Mouse (Mus musculus): ENCODE results near the gene Wdr20.
A peak's percentile ranks its signal among the peaks of the same experiment; 100 is the strongest.
"Not testable (repeated sequence)": the region's sequence is repeated elsewhere in the genome, so short reads cannot be mapped to it uniquely, and the experiment has no call there.

Gene Wdr20

DNA sequence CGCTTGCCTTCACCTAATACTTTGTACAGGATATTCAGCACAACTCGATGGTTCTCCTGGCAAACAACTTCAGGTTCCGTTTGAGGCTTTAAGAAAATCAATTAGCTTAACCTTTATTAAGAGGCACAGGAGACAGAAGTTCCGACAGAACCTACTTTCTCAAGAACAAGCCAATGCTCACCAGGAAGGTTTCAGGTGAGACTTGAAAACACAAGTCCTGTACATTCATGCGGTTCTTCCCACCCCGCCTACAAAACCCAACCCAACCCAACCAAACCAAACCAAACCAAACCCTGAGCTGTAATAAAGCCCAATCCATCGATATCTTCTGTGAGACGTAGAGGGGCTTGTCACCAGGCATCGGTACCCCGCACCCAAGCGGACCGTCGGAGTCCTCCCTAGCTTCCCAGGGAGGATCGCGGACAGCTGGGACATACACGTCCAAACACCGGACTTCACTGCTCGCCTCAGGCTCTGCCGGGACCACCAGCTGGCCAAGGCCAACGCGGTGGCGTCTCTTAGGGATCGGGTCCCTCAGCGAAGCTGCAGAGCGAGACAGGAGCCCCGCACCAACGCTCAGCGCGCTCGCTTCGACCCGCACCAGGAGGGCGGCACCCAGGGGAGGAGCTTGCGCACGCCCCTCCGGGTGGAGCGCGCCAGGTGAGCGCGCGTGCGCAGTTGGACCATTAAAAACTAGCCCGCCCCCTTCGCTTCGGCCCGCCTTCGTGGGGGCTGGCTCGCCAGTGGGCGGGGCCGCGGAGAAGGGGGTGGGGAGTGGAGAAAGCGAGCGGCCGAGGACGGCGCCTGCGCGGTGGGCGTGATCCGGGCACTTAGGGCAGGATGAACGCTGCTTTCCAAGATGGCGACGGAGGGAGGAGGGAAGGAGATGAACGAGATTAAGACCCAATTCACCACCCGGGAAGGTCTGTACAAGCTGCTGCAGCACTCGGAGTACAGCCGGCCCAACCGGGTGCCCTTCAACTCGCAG, at the start of gene Wdr20:
TSS of gene Wdr20 (plus strand) at position 775 of the 988 bp plus-strand sequence.
- peak; percentile 100 for DNase-seq (ENCODE audit: low spot score)

- not testable (repeated sequence) for DNase-seq (ENCODE audit: low spot score)
These were observed 48.8 kb upstream of the Wdr20 start for GRCm38 (mm10) chr12:110688921-110689320.

GRCm38 (mm10) chr12:110689919-110690643, 47.7 kb upstream of the Wdr20 start:
- no peak for DNase-seq (ENCODE audit: low spot score)

GRCm38 (mm10) chr12:110693378-110693777, 44.4 kb upstream of the Wdr20 start:
- not testable (repeated sequence) for DNase-seq (ENCODE audit: low spot score)

DNA sequence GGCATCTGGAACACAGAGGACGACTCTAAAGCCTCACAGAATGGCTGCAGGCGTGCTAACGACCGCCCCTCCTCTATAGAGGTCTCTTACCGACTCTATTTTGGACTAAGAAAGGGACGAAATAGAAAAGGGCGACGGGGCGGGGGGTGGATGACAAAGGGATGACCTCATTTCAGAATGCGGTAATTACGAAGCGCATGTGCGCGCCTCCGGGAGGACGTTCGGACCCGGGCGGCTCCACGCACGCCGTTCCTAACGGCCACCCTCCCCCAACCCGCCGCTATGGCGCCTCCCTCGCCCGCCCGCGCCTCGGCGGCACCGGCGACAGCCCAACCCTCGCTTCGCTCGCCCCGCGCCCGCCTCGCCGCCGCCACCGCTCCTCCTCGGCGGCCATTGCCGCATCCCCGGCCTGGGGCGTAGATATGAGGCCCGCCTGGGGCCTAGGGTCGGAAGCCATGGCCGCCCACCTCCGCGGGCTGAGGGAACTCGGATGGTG, 42.0 kb upstream of the Wdr20 start:
- DNase-seq (ENCODE audit: low spot score), result no peak

DNA sequence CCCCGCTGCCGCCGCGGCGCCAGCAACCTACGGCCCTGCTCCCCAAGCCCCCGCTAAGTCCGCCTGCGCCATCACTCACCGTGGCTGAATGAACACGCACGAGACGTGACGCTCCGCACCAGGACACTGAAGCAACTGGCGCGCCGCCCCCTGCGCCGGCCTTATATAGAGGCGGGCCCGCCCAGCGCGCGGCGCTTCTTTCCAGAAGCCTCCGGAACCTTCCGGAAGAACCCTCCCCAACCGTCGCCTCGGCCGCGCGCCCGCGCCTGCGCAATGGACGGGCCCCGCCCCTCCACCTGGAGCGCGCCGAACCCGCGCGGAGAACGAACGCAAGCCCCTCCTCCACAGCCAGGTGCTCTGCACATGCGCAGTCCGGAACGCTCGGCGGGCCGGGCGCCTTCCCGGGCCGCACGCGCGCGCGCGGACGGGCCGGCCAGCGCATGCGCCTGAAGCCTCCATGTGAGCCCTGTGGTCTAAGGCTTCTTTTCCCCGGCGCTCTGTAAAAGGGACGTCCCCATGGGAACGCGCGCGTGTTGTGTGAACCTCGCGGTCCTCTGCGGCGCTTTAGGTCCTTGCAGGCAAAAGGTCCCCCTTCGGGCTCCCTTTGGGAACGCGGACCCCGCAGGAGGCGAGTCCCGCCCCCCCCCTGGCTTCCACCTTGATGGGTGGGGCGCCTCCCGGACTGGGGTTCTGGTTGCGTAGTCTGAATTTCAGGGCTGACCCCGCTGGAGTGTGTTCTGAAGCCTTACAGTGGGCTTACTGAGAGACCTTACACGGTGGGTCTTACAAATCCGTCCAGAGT, 41.4 kb upstream of the Wdr20 start:
- peak; percentile 100 for DNase-seq (ENCODE audit: low spot score)

DNA sequence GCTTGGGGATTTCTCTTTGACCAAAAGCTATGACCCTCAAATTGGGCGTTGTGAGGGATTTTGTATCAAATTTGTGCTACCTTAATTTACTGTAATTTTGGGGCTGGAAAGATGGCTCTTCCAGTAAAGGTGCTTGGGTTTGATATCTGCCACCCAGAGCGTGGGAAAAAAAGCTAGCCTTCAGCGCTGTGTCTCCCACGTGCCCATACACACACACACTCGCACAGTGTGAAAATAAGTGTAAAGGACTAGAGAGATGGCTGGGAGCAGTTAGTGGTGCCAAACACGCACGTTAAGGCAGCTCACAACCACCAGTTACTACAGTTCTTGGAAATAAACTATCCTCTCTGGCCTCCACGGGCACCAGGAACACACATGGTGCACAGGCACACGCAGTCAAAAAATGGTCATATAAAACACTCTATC, 40.8 kb upstream of the Wdr20 start:
- no peak for DNase-seq (ENCODE audit: low spot score)

GRCm38 (mm10) chr12:110697457-110697856, 40.3 kb upstream of the Wdr20 start:
- DNase-seq (ENCODE audit: low spot score), result no peak

DNA sequence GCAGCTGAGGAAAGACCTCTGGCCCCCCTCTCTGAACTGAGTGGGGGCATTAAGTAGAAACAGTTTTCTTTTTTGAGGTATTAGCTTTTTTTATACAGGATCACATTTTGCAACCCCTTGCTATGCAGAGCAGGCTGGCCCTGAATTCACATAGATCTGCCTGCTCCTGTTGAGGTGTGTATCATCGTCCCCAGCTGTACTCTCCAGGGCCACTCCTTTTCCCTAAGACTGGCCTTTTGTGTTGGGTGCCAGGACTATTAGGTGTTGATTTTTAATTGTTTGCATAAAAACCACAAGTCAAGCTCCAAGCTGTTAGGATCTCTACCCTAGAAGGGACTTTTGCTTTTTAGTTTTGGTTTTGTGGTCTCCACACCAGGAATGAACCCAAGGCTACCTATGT, 39.7 kb upstream of the Wdr20 start:
- DNase-seq (ENCODE audit: low spot score), result no peak

- DNase-seq (ENCODE audit: low spot score), result no peak
These were observed 39.1 kb upstream of the Wdr20 start for GRCm38 (mm10) chr12:110698523-110699170.

DNA sequence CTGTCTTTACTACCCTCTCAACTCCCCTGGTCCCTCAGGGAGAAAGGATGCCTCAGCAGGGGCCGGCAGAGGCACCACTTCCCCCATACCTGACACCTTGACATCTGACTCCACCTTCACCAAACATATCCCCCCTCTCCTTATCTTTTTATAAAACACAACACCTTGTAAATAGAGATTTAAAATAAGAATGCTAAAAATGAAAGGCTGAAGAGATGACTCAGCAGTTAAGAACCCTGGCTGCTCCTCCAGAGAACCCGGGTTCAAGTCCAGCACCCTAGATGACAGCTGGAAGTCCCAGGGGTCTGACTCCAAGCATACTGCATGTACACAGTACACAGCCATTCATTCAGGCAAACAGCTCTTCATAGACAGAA, 38.6 kb upstream of the Wdr20 start:
- DNase-seq (ENCODE audit: low spot score), result no peak

GRCm38 (mm10) chr12:110700730-110701129, 37.0 kb upstream of the Wdr20 start:
- no peak for DNase-seq (ENCODE audit: low spot score)

- DNase-seq (ENCODE audit: low spot score), result not testable (repeated sequence)
These were observed 36.4 kb upstream of the Wdr20 start for GRCm38 (mm10) chr12:110701363-110701762.

DNA sequence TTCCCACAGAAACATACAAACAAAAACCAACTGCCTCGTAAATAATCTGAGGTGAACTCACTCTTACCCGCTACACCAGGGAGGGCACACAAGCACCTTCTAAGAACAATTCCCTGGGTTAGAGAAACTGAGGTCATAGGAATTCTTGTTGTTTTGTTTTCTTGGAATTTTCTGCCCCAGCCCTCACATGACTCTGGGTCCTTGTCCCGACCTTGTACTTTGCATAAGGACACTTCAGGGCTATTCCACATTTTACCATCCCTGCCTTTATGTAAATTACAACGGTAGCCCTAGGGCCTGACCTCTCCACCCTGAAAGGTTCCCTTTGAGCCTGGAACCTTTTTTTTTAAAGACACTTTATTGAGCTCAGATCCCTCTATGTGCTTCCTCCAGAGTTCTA, 35.2 kb upstream of the Wdr20 start, which contains the start of gene Hsp90aa1:
TSS of gene Hsp90aa1 (minus strand) at position 173 of the 400 bp plus-strand sequence.
- DNase-seq (ENCODE audit: low spot score), result no peak

- DNase-seq (ENCODE audit: low spot score), result peak; percentile 73
These were observed 34.7 kb upstream of the Wdr20 start for GRCm38 (mm10) chr12:110703008-110703471.

DNA sequence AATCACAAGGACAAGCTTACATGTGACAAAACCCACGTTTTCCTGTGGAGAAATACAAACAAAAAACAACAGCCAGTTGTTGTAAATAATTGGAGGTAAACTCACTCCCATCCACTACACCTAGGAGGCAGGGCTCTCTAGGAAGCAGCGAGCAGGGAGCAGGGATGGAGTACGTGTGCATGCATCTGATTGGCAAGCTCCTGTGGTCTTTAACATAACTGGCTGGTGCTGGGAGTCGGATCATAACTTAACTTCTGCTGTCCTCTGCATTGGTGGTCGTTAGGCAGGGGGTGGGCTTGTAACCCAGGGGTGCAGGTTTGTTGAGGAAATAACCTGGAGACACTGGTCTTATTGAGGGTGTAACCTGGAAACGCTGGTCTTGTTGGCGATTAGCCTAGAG, 34.1 kb upstream of the Wdr20 start:
- DNase-seq (ENCODE audit: low spot score), result no peak

DNA sequence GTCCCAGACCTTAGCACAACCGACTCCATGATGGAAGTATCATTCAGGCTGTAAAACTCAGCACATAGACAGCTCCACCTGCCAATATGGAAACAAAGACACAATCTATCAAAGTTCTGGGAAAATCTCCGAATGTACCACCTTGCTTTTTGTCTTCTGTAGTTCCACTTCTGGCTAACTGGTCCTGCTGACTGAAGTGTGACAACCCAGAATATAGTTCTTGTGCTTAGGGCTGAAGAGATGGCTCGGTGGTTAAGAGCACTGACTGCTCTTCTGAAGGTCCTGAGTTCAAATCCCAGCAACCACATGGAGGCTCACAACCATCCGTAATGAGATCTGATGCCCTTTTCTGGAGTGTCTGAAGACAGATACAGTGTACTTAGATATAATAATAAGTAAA, 32.3 kb upstream of the Wdr20 start:
- DNase-seq (ENCODE audit: low spot score), result not testable (repeated sequence)

- peak; percentile 43 for DNase-seq (ENCODE audit: low spot score)
These were observed 31.2 kb upstream of the Wdr20 start for GRCm38 (mm10) chr12:110706337-110707231.

GRCm38 (mm10) chr12:110707451-110707850, 30.3 kb upstream of the Wdr20 start:
- no peak for DNase-seq (ENCODE audit: low spot score)

- DNase-seq (ENCODE audit: low spot score), result no peak
These were observed 26.5 kb upstream of the Wdr20 start for GRCm38 (mm10) chr12:110711270-110711669.
